In genomic region chr3:20986942-20987341, GRCm38 (mm10) we compare ENCODE assay signal across 10 mouse cellular contexts.
A peak's percentile ranks its signal among the peaks of the same experiment; 100 is the strongest.
DNase-seq lines count a peak whose midpoint lies in the region; ATAC-seq and TF ChIP-seq lines count a peak whose summit lies in the region.
"Had no signal": no experiment of that assay in that cellular context is flagged by ENCODE, and none has a peak within 500 bp of the region (broad histone marks: within the 10 kb centered on the region; RNA-seq: fewer than 3 reads in every experiment).

No protein-coding gene starts in this region.

- WGBS in lung, embryonic 15.5 days, result 13% methylated on average over 1 of the region's 1 CpGs
- 10% methylated on average over 1 of the region's 1 CpGs for WGBS in lung, postnatal 0 days
- 6% methylated on average over 1 of the region's 1 CpGs for WGBS in forebrain, embryonic 11.5 days
- 0% methylated on average over 1 of the region's 1 CpGs for WGBS in hindbrain, embryonic 16.5 days
- 33% methylated on average over 1 of the region's 1 CpGs for WGBS in kidney, embryonic 14.5 days

- no peak for TF ChIP-seq EP300 in lung, postnatal 0 days (IDR thresholded peaks at IDR 0.05)

- H3K36me3 ChIP-seq in lung, embryonic 15.5 days, result no peaks in the 10 kb centered on the region
- no peaks in the 10 kb centered on the region for H3K36me3 ChIP-seq in lung, postnatal 0 days (ENCODE audit: insufficient read depth, low read length)
- no peaks in the 10 kb centered on the region for H3K36me3 ChIP-seq in forebrain, embryonic 11.5 days (ENCODE audit: control insufficient read depth, insufficient read depth, low read length)
- H3K36me3 ChIP-seq in hindbrain, embryonic 16.5 days (ENCODE audit: control insufficient read depth, insufficient read depth, low read length), result no peaks in the 10 kb centered on the region
- no peaks in the 10 kb centered on the region for H3K36me3 ChIP-seq in kidney, embryonic 14.5 days (ENCODE audit: control insufficient read depth, insufficient read depth, low read length)
- H3K36me3 ChIP-seq: limb, embryonic 12.5 days had no signal

- no peak for TF ChIP-seq CTCF in lung, postnatal 0 days (IDR thresholded peaks at IDR 0.05)

- H3K9me3 ChIP-seq in lung, embryonic 15.5 days, result no peaks in the 10 kb centered on the region
- H3K9me3 ChIP-seq in lung, postnatal 0 days (ENCODE audit: low read length), result no peaks in the 10 kb centered on the region
- no peaks in the 10 kb centered on the region for H3K9me3 ChIP-seq in forebrain, embryonic 11.5 days (ENCODE audit: control insufficient read depth, low read length)
- no peaks in the 10 kb centered on the region for H3K9me3 ChIP-seq in hindbrain, embryonic 16.5 days (ENCODE audit: control insufficient read depth, low read length)
- H3K9me3 ChIP-seq in kidney, embryonic 14.5 days (ENCODE audit: control insufficient read depth, low read length), result no peaks in the 10 kb centered on the region
- H3K9me3 ChIP-seq: limb, embryonic 12.5 days had no signal

- peaks cover 19% of the 10 kb centered on the region for H3K4me1 ChIP-seq in lung, embryonic 15.5 days
- peaks cover 8% of the 10 kb centered on the region; the same call in 1 of the 2 replicates for H3K4me1 ChIP-seq in lung, postnatal 0 days (ENCODE audit: insufficient read depth, low read depth, low read length)
- H3K4me1 ChIP-seq in forebrain, embryonic 11.5 days (replicated peaks; ENCODE audit: control insufficient read depth, insufficient read depth, low read length), result no peaks in the 10 kb centered on the region
- peaks cover 12% of the 10 kb centered on the region for H3K4me1 ChIP-seq in hindbrain, embryonic 16.5 days (ENCODE audit: control insufficient read depth, insufficient read depth, low read depth, low read length)
- H3K4me1 ChIP-seq in kidney, embryonic 14.5 days (ENCODE audit: control insufficient read depth, insufficient read depth, low read length), result no peaks in the 10 kb centered on the region

- H3K4me2 ChIP-seq in lung, embryonic 15.5 days, result no peak overlapping the region
- H3K4me2 ChIP-seq in lung, postnatal 0 days (replicated peaks; ENCODE audit: low read depth, low read length), result no peak overlapping the region
- H3K4me2 ChIP-seq in forebrain, embryonic 11.5 days (ENCODE audit: low read depth, low read length, severe bottlenecking), result no peak overlapping the region
- H3K4me2 ChIP-seq in hindbrain, embryonic 16.5 days (ENCODE audit: low read length), result no peak overlapping the region
- no peak overlapping the region for H3K4me2 ChIP-seq in kidney, embryonic 14.5 days (replicated peaks; ENCODE audit: low read depth, low read length)
- H3K4me2 ChIP-seq: limb, embryonic 12.5 days had no signal

- H3K9ac ChIP-seq in lung, embryonic 15.5 days, result no peak overlapping the region
- H3K9ac ChIP-seq in lung, postnatal 0 days (replicated peaks; ENCODE audit: low read depth), result no peak overlapping the region
- H3K9ac ChIP-seq in forebrain, embryonic 11.5 days (ENCODE audit: low read length), result no peak overlapping the region
- no peak overlapping the region for H3K9ac ChIP-seq in hindbrain, embryonic 16.5 days (ENCODE audit: low read depth, low read length)
- no peak overlapping the region for H3K9ac ChIP-seq in kidney, embryonic 14.5 days (ENCODE audit: low read depth, low read length)
- H3K9ac ChIP-seq: limb, embryonic 12.5 days had no signal

- no peak for DNase-seq in lung, postnatal 0 days (ENCODE audit: low spot score)
- peak; percentile 57 for DNase-seq in forebrain, embryonic 11.5 days (ENCODE audit: low spot score)
- peak; percentile 80 for DNase-seq in retina, postnatal 1 day
- no peak for DNase-seq in adrenal gland, postnatal 10 days
- DNase-seq: lung, postnatal 14 days had no signal

- ATAC-seq in lung, embryonic 15.5 days (ENCODE audit: borderline replicate concordance, extremely low read depth, low FRiP score, low TSS enrichment), result no peak
- no peak for ATAC-seq in lung, postnatal 0 days
- peak; percentile 80 for ATAC-seq in forebrain, embryonic 11.5 days (replicated peaks; ENCODE audit: low FRiP score)
- ATAC-seq in hindbrain, embryonic 16.5 days, result peak; percentile 59
- ATAC-seq in kidney, embryonic 14.5 days (ENCODE audit: low FRiP score, low TSS enrichment), result no peak; the same call in 1 of the 2 replicates

- H3K27me3 ChIP-seq in lung, embryonic 15.5 days, result no peaks in the 10 kb centered on the region
- no peaks in the 10 kb centered on the region for H3K27me3 ChIP-seq in lung, postnatal 0 days (replicated peaks; ENCODE audit: insufficient read depth, low read length)
- H3K27me3 ChIP-seq in forebrain, embryonic 11.5 days (ENCODE audit: control insufficient read depth, insufficient read depth, low read length), result no peaks in the 10 kb centered on the region
- no peaks in the 10 kb centered on the region for H3K27me3 ChIP-seq in hindbrain, embryonic 16.5 days (replicated peaks; ENCODE audit: control insufficient read depth, insufficient read depth, low read length)
- no peaks in the 10 kb centered on the region for H3K27me3 ChIP-seq in kidney, embryonic 14.5 days (ENCODE audit: control insufficient read depth, insufficient read depth, low read length)
- H3K27me3 ChIP-seq: limb, embryonic 12.5 days had no signal

- peak overlapping the region; percentile 24; the same call in 1 of the 2 replicates for H3K27ac ChIP-seq in lung, embryonic 15.5 days
- no peak overlapping the region for H3K27ac ChIP-seq in lung, postnatal 0 days (ENCODE audit: low read length)
- no peak overlapping the region; the same call in 1 of the 2 replicates for H3K27ac ChIP-seq in forebrain, embryonic 11.5 days (ENCODE audit: low read depth, low read length)
- H3K27ac ChIP-seq in hindbrain, embryonic 16.5 days (ENCODE audit: low read depth, low read length), result peak overlapping the region; percentile 61; the same call in 1 of the 2 replicates
- H3K27ac ChIP-seq in kidney, embryonic 14.5 days (ENCODE audit: low read depth, low read length), result no peak overlapping the region
- H3K27ac ChIP-seq: kidney, postnatal 0 days; limb, embryonic 12.5 days had no signal

- no peak overlapping the region for H3K4me3 ChIP-seq in lung, embryonic 15.5 days
- no peak overlapping the region for H3K4me3 ChIP-seq in lung, postnatal 0 days (ENCODE audit: low read depth, low read length)
- no peak overlapping the region for H3K4me3 ChIP-seq in forebrain, embryonic 11.5 days (ENCODE audit: low read depth, low read length)
- no peak overlapping the region for H3K4me3 ChIP-seq in hindbrain, embryonic 16.5 days (ENCODE audit: low read length)
- H3K4me3 ChIP-seq in kidney, embryonic 14.5 days (ENCODE audit: low read length), result no peak overlapping the region
- H3K4me3 ChIP-seq: limb, embryonic 12.5 days had no signal

Comparison
In these comparisons a context has a peak if more than half of its experiments do, and no peak if none do; other contexts are left out.
1. H3K27ac ChIP-seq: peak in lung, embryonic 15.5 days (single experiment) and hindbrain, embryonic 16.5 days (single experiment); none in lung, postnatal 0 days (single experiment), forebrain, embryonic 11.5 days (single experiment) and kidney, embryonic 14.5 days (single experiment).
2. ATAC-seq: peak in forebrain, embryonic 11.5 days (single experiment) and hindbrain, embryonic 16.5 days (single experiment); none in lung, embryonic 15.5 days (single experiment), lung, postnatal 0 days (single experiment) and kidney, embryonic 14.5 days (single experiment).
3. DNase-seq: peak in forebrain, embryonic 11.5 days (single experiment) and retina, postnatal 1 day (single experiment); none in lung, postnatal 0 days (single experiment) and adrenal gland, postnatal 10 days (single experiment).